Mouse (Mus musculus) heart, postnatal 0 days (tissue): ENCODE data around the gene Efhd2.

Source experiments
- CTCF ChIP-seq: IDR thresholded peaks from 2 replicates; pipeline ENCODE4 v1.5.1; 2016; ENCODE audit warnings: antibody characterized with exemption, control low read depth, low read depth
- EP300 ChIP-seq: IDR thresholded peaks from 2 replicates; pipeline ENCODE4 v1.6.1; 2016; ENCODE audit warnings: antibody characterized with exemption, low read depth

GRCm38 (mm10) chr4:141827401-141827800 lies 47.3 kb downstream of the Efhd2 start:
- TF ChIP-seq EP300 (no peak), CTCF (no peak)
